Mouse (Mus musculus) right cerebral cortex, postnatal 14 days (tissue): ENCODE measurements around the gene Pdcd1lg2.

ENCODE experiments used
- DNase-seq: peaks from one replicate; pipeline ENCODE4 v3.0.0; 2022

Gene Pdcd1lg2

DNA sequence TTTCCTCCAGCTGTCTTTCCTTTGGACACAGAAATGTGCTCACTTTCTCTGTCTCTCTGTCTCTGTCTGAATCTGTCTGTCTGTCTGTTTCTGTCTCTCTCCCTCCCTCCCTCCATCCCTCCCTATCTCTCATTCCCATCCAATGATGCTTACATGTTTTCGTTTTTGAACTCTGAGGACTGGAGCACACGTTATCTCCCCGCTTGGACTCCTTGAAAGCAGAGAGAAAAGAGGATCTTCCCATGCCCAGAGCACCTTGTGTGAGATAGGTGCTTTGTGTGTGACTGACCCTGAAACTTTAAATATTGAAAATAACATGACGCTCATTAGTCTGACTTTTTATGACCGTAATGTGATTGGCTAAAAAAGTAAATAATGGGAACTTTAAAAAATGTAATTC is 62.2 kb downstream of the Pdcd1lg2 start:
- DNase-seq, result no peak

DNA sequence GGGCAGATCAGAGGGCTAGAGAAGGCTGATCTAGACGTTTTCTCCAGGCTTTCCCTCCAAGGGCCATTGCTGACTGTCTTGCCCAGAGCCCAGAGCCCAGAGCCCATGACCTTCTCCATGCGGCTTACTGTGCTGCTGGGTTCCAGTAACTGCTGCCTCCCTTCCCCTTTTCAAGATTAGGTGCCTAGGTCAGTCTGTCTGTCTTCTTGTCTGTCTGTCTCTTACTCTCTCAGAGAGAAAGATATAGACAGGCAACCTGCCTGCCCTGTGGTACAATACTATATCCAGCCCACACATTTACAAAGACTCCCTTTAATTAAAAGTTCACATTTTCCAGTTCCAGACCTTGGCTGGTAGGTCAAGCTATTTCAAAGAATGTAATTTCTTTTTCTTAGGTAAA is 64.1 kb downstream of the Pdcd1lg2 start:
- DNase-seq, result no peak

DNA sequence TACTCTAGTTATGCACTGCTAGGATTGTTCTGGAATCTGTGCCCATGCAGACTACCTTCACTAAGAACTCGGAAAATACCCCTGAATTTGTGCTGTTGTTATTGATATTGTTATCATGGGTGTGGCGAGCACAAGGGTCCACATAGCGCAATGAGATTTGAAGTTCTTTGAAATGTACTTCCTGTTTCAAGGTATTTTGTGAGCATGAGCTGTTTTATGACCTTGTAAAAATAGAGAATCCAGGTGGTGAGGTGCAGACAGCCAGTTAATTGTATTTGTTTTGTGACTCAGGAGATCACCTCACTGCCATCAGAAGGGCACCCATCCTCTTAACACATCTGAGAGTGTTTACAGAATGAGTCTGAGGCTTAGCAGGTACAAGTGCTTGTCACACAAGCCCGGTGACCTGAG is 64.5 kb downstream of the Pdcd1lg2 start:
- no peak for DNase-seq

DNA sequence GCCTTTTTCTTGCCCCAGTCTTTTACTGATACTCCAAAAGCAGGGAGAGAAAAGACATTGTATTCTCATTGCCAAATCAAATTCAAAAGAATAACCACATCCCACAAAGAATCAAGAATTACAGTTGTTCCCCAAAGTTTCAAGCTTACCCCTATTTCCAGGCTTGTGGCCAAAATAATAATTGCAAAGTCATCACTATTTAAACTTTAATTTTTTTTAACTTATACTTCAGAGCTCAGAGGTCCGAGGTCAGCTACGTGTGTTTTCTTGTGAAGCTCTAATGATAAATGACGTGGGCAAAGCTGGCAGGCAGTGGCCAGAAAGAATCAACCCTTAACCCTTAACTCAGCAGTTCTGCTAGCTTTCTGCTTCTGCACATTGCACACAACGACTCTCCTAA is 67.9 kb downstream of the Pdcd1lg2 start:
- no peak for DNase-seq

DNA sequence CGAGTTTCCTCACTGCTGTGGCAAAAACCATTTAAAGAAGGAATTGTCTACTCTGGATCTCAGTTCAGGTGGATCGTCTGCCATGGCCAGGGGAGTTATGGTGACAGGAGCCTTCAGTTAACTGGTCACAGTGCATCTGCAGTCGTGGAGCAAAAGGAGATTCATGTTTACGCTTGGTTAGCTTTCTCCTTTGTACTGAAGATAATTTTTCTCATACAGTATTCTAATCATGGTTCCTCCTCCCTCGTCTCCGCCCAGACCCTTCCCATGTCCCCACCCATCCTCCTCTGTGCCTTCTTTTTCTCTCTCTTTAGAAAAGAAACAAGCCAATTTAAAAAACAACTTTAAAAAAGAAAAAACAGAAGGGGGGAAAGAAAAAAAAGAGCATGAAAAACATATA is 70.9 kb downstream of the Pdcd1lg2 start:
- DNase-seq, result no peak

DNA sequence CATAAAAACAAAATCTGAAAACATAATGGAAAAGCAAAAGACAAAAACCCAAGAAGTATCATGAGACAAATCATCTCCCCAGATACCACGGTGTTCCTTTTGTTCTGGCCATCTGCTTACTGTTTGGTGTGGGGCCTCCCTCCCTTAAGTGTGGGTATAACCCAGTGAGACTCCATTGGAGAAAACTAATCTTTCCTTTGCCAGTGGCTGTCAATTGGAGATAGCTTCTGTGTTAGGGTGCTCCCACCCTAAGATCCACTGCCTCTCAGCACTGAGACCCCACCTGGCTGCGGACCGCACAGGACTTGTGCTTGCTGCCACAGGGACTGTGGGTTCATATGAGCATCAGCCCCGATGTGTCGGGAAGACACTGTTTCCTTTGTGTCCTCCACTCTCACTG is 71.4 kb downstream of the Pdcd1lg2 start:
- DNase-seq, result no peak

DNA sequence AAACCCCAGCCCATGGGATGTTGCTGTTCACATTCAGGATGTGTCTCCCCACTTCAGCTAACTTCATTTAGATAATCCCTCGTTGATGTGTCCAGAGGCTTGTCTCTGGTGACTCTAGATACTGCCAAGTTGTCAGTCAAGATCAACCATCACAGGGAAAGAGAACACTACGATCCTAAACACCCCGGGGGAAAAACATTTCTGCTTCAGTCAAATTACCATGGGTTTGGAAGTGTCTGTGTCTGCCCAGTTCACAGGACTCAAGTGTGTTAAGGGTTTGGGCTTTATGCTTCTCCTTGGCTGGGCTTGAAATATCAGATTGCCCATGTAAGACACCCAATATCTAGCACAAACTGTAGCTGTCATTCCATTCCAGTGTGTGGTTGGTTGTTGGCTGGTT is 71.9 kb downstream of the Pdcd1lg2 start:
- DNase-seq, result no peak

DNA sequence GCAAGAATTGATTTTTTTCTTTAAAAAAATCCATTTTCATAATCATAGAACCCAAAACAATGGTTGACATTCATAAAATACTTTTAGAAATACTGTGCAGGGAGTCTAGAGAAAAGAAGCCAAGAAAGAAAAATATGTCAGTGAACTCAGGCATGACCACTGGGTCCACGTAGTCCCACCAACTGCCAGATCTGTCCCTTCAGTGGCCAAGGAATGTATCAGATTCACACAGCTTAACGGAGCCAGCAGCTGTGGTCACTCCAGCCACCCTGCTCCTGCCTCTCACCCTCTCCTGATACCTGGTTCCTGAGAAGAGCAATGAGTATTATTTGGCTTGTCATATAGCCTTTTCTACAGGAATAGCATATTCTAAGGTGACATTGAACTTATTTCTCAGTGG is 72.7 kb downstream of the Pdcd1lg2 start:
- no peak for DNase-seq

DNA sequence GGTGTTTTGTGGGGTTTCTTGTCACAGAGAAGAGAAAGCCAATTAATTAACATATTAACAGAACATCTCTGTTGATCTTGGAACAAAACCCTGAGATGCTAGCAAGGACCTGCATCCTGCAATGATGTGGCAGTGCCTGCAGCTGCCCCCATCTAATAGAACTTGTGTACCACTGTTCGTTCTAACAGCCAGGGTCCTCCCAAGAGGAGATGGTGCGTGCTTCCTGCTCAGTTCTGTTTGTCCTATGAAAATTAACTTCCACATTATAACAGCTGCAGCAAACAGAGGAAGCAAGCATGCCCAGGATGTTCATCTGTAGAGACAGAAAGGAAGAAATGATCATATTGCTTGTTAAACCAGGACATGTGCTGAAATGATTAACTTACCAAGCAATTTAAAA is 73.8 kb downstream of the Pdcd1lg2 start:
- DNase-seq, result no peak

DNA sequence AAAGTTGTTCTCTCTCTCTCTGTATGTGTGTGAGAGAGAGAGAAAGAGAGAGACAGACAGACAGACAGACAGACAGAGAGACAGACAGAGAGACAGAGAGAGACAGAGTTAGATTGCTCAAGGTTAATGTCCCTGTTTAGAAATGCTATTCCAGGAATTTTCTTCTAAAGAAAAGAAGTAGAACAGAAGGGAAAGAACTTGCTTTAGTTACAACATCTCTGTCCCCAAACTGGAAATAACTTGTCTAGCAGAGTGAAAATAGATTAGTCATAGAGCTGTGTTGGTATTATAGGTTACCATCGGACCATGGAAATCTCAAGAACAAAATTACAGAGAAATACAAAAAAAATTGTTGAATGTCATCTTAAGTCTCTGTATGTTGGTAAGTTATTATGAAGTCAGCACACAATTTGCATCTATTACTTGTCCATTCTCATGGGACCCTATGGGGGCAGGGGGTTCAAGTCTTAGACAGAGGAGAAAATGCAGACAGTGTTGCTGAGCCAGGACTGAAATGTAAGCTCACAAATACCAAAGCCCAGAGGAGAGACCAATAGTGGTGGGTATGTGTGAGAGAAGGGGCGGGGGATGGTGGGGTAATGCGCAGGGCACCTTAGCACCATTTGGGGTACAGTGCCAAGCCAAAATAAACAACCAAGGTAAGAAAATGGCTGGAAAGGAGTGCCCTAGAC is 74.7 kb downstream of the Pdcd1lg2 start:
- DNase-seq, result no peak

DNA sequence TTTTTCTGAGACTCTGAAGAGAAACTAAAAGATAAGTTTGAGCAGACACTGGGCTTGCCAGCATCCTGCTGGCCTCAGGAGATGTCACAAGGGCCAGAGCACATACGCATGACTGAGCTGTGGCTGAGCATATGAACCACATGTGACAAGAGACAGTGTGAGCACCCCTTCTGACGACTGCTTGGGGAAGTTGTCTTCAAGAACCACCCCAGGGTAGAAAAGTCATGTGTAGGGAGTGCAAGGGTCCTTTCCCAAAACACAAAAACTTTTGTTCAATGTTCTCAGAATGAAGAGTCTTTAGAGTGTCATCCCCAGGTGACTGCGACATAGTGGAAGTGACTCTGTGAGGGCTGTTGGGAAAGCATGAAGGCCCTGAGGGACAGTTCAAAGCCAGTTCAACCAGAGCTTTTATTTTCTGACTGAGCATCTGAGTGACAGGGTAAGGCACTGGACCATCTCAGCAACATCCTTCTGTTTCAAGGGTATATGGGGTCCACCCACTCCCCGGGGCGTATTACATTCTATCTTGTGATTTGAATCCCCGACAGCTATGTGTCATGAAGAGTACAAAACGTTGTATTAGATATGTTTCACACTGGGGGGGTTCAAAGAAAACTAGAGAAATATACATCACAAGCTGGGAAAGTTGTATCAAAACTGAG is 76.0 kb downstream of the Pdcd1lg2 start:
- no peak for DNase-seq

DNA sequence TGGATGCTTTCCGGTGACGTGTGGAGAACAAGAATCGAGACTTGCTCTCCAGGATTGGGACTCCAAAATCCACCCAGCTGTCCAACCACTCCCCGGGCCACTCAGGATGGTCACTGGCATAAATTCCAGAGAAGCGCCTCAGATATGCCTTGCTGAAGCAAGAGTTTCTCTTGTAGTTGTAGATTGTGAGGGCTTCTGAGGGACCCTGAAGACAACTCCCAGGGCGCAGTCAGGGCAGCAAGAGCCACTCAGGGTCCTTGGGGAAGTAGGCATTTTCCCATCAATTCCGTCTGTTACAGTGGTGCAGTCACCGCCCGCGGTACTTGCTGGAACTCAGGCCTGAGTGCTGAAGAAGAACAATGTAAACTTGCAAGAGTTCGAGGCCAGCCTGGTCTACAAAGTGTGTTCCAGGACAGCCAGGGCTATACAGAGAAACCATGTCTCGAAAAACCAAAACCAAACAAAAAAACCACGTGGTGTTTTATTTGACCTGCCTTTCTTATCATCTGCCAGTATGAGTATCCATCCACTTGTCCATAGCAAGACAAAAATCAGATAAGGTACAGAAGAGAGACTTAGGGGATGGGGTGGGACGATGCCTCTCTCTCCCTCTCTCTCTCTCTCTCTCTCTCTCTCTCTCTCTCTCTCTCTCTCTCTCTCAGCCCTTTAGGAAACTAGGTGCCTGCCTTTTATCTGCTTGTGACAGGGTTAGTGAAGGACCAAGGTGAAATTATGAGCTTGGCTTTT is 76.8 kb downstream of the Pdcd1lg2 start:
- DNase-seq, result no peak

DNA sequence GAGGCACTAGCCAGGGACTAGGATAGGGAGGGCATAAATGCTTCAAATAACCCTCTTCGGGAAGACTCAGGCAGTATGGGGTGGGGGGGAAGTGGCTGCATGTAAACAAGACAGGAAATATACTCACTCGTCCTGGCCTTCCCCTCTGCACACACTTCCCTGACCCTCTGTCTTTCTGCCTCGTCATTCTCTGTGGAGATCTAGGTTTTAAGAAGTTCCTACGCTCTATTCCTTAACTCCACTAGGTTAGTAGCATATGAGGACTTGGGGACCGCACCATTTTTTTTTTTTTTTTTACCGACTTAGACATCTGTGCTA is 77.3 kb downstream of the Pdcd1lg2 start:
- DNase-seq, result no peak

DNA sequence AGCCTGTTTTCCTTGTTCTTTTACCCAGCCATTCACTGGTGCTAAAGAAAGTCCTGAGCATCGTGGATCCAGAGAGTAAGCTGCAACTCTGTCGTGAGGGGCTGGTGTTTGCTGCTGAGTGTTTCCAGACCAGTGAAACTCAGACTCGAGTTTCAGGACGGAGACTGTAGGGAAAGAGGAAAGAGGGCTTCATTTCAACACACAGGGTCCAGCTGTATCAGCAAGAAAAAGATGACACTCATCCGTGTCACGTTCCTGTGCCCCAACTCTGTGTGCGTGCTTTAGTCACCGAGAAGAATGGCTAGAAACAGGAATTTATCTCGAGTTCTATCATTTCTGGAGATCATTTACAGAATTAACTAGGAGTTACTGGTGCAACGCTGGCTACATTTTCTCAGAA is 77.7 kb downstream of the Pdcd1lg2 start:
- DNase-seq, result no peak

DNA sequence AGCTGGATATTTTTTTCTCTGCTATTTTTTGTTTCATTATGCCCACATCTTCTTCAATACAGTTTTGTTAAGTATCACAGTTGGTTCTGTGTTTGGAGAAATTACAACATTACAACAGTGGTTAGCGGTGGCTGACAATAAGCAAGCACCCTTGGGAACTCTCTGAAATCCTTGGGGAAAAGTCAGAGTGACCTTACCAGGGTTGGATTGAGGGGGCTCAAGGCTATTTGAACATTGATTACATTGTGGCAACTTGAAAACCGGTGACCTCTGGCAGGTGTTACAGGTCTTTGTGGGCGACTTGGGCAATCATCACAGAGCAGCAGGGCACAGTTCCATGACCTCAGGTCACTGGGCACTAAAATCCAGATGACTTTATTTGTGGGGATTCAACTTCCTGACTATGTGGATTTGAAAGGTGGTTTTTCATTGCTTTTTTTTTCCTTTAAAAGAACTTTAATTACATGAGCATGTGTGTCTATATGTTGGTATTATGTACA is 79.1 kb downstream of the Pdcd1lg2 start:
- DNase-seq, result no peak

DNA sequence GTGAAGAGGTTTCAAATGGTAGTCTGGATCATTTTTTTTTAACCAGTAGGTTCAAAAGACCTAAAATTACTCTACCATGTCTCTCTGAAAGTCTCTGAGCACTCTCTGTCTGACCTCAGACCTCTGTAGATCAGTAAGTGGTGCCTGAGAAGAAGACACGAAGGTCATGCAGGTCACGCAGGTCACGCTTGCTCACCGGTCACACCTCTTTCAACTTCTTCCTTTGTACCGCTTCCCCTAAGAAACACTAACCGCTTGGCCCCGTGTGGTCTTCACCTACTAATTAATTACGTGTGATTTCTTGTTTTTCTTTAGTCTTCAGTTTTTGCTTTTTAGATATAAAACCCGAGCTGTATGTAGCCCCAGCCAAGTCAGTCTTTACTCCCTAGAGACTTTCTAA is 80.7 kb downstream of the Pdcd1lg2 start:
- DNase-seq, result no peak

DNA sequence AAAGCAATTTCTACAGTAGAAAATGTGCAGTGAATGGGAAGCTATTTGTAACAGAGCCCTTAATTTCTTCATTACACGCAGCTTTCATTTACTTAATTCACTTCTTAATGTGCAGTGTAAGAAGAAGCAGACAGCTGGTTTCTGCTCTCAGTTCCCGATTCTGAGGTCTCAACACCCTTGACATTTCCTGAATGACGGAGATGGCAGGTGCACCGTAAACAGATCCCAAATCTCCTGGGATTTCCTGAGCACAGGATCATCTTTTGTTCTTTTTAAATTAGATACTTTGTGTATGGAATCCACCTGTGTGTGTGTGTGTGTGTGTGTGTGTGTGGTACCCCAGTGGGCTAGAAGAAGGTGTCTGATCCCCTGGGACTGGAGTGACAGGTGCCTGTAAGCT is 83.7 kb downstream of the Pdcd1lg2 start:
- DNase-seq, result no peak

DNA sequence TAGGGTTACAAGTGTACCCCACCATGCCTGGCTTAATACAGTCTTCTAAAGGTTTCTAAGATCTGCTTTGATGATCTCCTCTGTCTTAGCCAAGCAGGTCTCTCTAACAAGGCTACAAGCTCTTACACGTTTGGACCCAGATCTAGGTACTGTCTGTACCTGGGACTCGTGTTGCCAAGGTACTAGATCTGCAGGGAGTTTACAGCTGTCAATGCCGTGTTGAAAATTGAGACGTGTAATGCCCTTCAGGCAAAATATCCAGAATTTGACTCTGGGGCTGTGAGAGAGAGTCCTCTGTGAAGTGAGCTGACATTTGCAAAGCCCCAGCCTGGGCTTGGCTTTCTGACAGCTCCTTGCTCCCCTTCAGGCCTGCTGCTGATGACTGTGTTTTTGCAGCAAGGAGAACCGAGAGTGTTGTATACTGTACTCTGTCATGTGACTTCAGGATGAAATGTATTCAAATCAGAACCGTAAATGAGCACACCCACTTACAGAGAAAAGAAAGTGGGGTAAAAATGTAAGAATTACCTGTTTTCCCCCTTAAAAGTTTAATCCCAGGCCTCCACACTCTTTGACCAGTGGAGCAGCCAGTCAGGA is 85.4 kb downstream of the Pdcd1lg2 start:
- no peak for DNase-seq

DNA sequence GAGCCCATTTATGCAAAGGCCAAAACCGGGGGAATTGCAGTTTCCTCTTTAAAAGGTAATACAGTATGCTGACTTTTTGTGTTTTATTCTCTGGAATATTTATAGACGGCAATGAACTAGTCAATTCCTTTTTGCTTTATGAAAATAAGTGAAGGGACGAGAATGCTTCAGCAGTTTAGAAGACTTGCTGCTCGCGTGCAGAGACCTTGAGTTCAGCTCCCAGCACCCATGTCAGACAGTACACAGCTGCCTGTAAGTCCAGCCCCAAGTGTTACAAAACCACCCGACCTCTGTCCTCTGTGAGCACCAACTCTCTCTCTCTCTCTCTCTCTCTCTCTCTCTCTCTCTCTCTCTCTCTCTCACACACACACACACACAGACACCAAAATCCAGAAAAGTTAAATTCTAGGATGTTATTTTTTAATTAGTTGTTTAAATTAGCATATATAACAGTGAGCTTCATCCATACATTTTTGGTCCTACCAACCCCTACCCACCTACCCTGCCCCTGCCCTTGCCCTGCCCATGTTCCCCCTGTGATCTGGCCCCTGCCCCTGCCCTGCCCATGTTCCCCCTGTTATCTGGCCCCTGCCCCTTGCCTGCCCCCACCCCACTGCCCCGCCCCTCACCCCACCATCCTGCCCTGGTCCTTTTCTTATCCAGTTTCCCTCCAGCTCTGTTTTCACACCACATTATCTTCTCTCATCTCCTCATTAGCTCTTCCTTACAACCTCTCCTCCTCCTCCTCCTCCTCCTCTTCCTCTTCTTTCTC is 86.3 kb downstream of the Pdcd1lg2 start:
- no peak for DNase-seq

DNA sequence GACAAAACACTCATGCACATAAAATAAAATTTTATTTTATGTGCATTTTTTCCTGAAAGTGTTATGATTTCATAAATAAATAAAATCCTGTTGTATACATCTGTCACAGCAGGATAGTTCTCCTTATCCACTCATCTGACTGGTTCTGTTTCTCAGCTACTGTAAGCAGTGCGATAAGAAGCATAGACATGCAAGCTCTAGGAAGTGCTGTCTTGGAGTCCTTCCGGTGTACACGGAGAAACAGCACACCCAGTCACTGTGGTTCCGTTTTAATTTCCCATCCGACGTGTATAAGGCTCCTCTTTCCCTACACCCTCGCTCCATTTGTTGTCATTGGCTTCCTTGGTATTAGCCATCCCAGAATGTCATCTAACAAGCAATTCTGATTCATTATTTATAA is 87.2 kb downstream of the Pdcd1lg2 start:
- no peak for DNase-seq

DNA sequence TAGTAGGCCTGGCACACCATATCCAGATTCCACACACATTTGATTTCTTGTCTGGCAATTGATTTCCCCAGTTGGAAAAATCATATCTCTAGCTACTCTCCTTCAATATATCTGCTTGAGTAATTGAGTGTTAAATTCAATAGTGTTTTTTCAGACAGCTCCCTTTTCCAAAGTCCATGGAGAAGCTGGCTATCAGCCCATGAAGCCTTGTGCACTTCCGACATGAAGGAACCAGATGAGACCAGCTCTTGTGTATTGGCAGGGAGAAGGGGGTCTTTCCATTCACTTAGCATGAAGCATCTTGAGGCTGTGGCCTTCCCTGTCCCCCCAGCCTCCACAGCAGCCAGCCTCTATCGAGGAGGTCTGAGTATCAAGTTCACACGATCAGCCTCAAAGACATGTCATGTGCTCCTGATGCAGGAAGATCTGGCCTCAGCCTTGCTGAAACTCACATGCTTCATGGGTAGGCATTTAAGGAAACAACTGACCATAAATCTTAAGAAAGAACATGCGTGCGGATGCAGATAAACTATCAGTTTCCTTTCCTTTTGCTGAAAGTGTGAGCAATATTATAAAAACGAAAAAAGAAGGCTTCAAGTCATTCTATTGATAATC is 88.2 kb downstream of the Pdcd1lg2 start:
- no peak for DNase-seq

DNA sequence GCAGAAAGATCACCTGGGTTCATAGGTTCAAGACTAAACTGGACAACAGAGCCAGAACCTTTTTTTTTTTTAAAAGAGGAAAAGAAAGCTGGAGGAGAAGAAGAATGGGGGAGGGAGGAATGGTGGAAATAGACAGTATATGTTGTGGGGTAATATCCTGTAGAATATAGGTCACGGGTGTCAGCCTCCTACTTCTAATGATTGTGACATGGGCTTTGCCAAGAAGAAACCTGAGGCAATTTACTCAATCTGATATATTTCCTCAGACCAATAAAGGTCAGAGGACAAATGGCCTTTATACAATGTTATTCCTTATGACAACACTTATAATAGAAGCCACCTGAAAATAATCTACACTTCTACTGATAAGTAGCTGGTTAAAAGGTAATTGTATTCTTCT is 89.6 kb downstream of the Pdcd1lg2 start:
- DNase-seq, result no peak

DNA sequence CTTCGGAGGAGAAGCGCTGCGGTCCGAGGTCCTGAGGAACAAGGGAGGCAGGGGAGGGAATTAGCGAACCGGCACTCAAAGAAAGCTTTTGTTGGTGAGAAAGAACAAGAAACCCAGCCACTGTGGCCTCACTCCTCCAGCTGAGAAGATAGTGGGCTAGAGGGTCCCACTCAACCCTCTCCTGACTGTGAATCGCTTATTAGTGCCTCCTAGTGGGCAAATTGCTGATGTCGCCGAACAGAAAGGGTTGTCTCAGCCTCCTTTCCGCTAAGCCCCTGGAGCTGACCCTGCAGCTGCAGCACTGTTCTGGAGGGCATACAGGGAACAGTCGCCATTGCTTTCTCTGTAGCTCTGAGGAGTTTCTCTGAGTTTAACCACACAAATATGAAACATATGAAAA is 90.4 kb downstream of the Pdcd1lg2 start:
- DNase-seq, result no peak
